Mouse (Mus musculus) spleen, postnatal 14 days (tissue): Measurements from ENCODE around the gene Fbxo28.

Experiments
- DNase-seq, 2 experiments: peaks; one replicate each; pipeline ENCODE4 v3.0.0; 2021 to 2022; ENCODE audit warnings: low spot score in 2 of 2

The Fbxo28 gene

GRCm38 (mm10) chr1:182288601-182289000 is 52.8 kb downstream of the Fbxo28 start:
- no peak for DNase-seq

- DNase-seq, result no peak
Observed at GRCm38 (mm10) chr1:182287781-182288180, 53.6 kb downstream of the Fbxo28 start.

GRCm38 (mm10) chr1:182284795-182285194 is 56.6 kb downstream of the Fbxo28 start:
- DNase-seq, result no peak

- DNase-seq, result peak in 1 of 2 experiments; percentile 5
Observed at GRCm38 (mm10) chr1:182283231-182283630, 58.2 kb downstream of the Fbxo28 start.

GRCm38 (mm10) chr1:182282091-182283075 is 59.0 kb downstream of the Fbxo28 start, which contains the start of gene Degs1:
TSS of gene Degs1 (minus strand) at chr1:182282804.
- peak; percentile 96 to 97 for DNase-seq

GRCm38 (mm10) chr1:182281251-182281711 is 60.1 kb downstream of the Fbxo28 start:
- DNase-seq, result peak in 1 of 2 experiments; percentile 26

GRCm38 (mm10) chr1:182280577-182280976 is 60.9 kb downstream of the Fbxo28 start:
- no peak for DNase-seq

GRCm38 (mm10) chr1:182280046-182280445 is 61.4 kb downstream of the Fbxo28 start:
- no peak for DNase-seq

- no peak for DNase-seq
Observed at GRCm38 (mm10) chr1:182279436-182279835, 62.0 kb downstream of the Fbxo28 start.

GRCm38 (mm10) chr1:182275109-182275508 is 66.3 kb downstream of the Fbxo28 start:
- DNase-seq, result no peak

- DNase-seq, result no peak
Observed at GRCm38 (mm10) chr1:182271632-182272031, 69.8 kb downstream of the Fbxo28 start.

GRCm38 (mm10) chr1:182271130-182271529 is 70.3 kb downstream of the Fbxo28 start:
- no peak for DNase-seq

- no peak for DNase-seq
Observed at GRCm38 (mm10) chr1:182268317-182268716, 73.1 kb downstream of the Fbxo28 start.

- DNase-seq, result no peak
Observed at GRCm38 (mm10) chr1:182266028-182266525, 75.4 kb downstream of the Fbxo28 start.
